Mouse (Mus musculus) stomach, postnatal 0 days (tissue): ENCODE results near the gene Btbd9.

Experiments used
- CTCF ChIP-seq: IDR thresholded peaks from 2 replicates; pipeline ENCODE4 v1.5.1; 2016; ENCODE audit warnings: antibody characterized with exemption, low read depth, mild to moderate bottlenecking, moderate library complexity
- EP300 ChIP-seq: optimal IDR thresholded peaks from 2 replicates; pipeline ENCODE3; 2016; ENCODE audit warnings: antibody characterized with exemption

DNA sequence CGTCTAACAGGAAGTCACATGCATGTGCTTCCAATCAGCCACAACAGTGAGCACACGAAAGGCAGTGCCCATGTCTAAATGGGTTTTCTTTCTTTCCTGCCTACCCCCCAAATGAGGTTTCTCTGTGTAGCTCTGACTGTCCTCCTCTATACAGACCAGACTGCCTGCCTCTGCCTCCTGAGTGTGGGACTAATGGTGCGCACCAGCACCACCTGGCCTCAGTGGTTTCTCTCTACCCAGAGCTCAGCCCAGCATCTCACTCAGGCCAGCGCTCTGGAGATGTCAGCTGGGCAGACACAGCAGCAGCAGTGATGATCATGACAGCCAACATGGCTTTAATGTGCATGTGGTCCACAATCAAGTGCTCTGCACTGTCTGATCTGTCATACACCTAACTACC, 299.8 kb downstream of the Btbd9 start:
- TF ChIP-seq EP300 (no peak), CTCF (no peak)
